Mouse (Mus musculus): ENCODE measurements around the gene Abcg1. TPM values are rescaled to one million over a fixed set of nuclear protein-coding genes. Genes with fewer than 3 reads are reported as not detected.

The Abcg1 gene
- polyA plus RNA-seq, 1 experiment from 2014 or later = 3.4 TPM

GRCm38 (mm10) chr17:31069121-31069520 is 11.6 kb downstream of the Abcg1 start:
- Histone ChIP-seq H3K27ac (ENCODE audit: low read depth, low read length) (no peak overlapping the region), H3K4me1 (replicated peaks; ENCODE audit: control insufficient read depth, insufficient read depth, low read length) (peaks cover 7% of the 10 kb centered on the region; the same call in 1 of the 2 replicates), H3K4me2 (replicated peaks; ENCODE audit: low read depth) (no peak overlapping the region), H3K9ac (ENCODE audit: low read depth, low read length) (no peak overlapping the region), H3K27me3 (replicated peaks; ENCODE audit: control insufficient read depth, insufficient read depth, low read length) (no peaks in the 10 kb centered on the region), H3K36me3 (ENCODE audit: control insufficient read depth, insufficient read depth) (peaks cover 3% of the 10 kb centered on the region; the same call in 1 of the 2 replicates), H3K9me3 (ENCODE audit: control insufficient read depth) (no peaks in the 10 kb centered on the region), H3K4me3 (ENCODE audit: low read depth, low read length) (no peak overlapping the region)
- ATAC-seq = no peak
- 84% methylated on average over 6 of the region's 6 CpGs for WGBS
- TF ChIP-seq CTCF (IDR thresholded peaks at IDR 0.05; ENCODE audit: low read depth) = no peak

DNA sequence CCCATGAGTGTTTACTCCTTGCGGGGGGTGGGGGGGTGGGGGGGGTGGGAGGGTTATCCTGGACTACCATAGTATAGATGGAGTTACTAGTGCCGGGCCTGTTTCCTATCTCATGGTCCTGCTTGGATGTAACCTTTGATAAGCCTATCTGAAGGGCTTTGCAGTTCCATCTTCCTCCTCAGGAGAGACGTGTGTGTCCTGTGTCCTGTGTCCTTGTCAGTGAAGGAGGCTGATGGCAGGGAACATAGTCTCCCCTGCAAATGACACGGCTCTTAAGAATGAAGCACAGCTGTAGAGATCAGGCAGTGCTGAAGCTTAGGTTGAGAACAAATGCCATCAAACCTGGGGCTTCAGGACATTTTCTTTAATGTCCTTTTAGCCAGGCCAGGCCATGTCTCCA is 12.4 kb downstream of the Abcg1 start:
- H3K27ac ChIP-seq (ENCODE audit: low read depth, low read length) = no peak overlapping the region
- no peaks in the 10 kb centered on the region for H3K27me3 ChIP-seq (replicated peaks; ENCODE audit: control insufficient read depth, insufficient read depth, low read length)
- no peak overlapping the region for H3K4me3 ChIP-seq (ENCODE audit: low read depth, low read length)
- H3K36me3 ChIP-seq (ENCODE audit: control insufficient read depth, insufficient read depth) = no peaks in the 10 kb centered on the region
- no peak overlapping the region for H3K9ac ChIP-seq (ENCODE audit: low read depth, low read length)
- H3K9me3 ChIP-seq (ENCODE audit: control insufficient read depth) = no peaks in the 10 kb centered on the region
- WGBS = 80% methylated on average over 4 of the region's 4 CpGs
- H3K4me2 ChIP-seq (replicated peaks; ENCODE audit: low read depth) = no peak overlapping the region
- ATAC-seq = no peak
- TF ChIP-seq CTCF (IDR thresholded peaks at IDR 0.05; ENCODE audit: low read depth) = no peak
- peaks cover 10% of the 10 kb centered on the region; the same call in 1 of the 2 replicates for H3K4me1 ChIP-seq (replicated peaks; ENCODE audit: control insufficient read depth, insufficient read depth, low read length)

GRCm38 (mm10) chr17:31070403-31071185 is 13.1 kb downstream of the Abcg1 start:
- no peaks in the 10 kb centered on the region for H3K9me3 ChIP-seq (ENCODE audit: control insufficient read depth)
- no peak for TF ChIP-seq CTCF (IDR thresholded peaks at IDR 0.05; ENCODE audit: low read depth)
- no peak overlapping the region for H3K4me2 ChIP-seq (replicated peaks; ENCODE audit: low read depth)
- no peak overlapping the region for H3K27ac ChIP-seq (ENCODE audit: low read depth, low read length)
- H3K9ac ChIP-seq (ENCODE audit: low read depth, low read length) = no peak overlapping the region
- no peaks in the 10 kb centered on the region for H3K36me3 ChIP-seq (ENCODE audit: control insufficient read depth, insufficient read depth)
- H3K4me1 ChIP-seq (replicated peaks; ENCODE audit: control insufficient read depth, insufficient read depth, low read length) = peaks cover 10% of the 10 kb centered on the region; the same call in 1 of the 2 replicates
- no peaks in the 10 kb centered on the region for H3K27me3 ChIP-seq (replicated peaks; ENCODE audit: control insufficient read depth, insufficient read depth, low read length)
- WGBS = 62% methylated on average over 6 of the region's 6 CpGs
- no peak for ATAC-seq
- no peak overlapping the region for H3K4me3 ChIP-seq (ENCODE audit: low read depth, low read length)

DNA sequence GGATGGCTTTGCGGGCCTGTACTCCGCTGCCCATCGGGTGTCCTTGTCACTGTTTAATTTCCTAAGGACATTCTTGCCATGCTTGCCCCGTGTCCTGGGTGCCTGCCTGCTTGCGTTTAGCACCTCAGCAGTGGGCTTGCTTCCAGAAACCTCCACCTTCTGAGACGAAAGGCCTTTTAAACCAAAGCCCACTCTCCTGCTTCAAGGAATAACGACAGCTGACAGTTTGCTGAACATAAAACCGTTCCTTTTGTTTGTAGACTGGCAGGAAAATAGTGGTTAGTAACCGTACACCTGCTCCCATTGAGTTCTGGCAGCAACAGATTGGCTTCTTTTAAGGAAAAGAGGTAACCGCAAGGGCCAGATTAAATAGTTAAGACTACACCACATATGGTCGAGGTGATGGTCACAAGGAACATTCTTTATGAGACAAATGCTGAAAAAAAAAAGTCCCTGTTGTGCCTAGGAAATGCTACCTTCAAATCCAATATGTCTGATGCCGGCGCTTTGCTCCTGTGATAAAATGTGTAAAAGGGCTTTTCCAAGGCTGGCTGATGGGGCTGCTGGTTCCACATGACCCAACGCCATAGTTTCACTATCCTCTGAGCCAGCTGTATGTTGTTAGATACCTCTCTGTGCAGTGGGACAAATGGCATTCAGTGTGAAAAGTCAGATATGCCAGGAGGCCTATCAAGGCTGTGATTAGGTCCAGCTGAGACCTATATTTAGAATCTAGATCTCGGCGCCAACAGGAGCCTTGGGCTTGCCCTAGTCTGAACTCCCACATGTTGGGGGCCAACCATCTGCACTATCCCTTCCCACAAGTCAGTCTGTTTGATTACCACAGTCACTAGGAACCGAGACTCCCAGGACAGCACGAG is 14.2 kb downstream of the Abcg1 start:
- TF ChIP-seq CTCF (IDR thresholded peaks at IDR 0.05; ENCODE audit: low read depth) = no peak
- Histone ChIP-seq H3K9me3 (ENCODE audit: control insufficient read depth) (no peaks in the 10 kb centered on the region), H3K9ac (ENCODE audit: low read depth, low read length) (no peak overlapping the region), H3K4me3 (ENCODE audit: low read depth, low read length) (no peak overlapping the region), H3K4me2 (replicated peaks; ENCODE audit: low read depth) (no peak overlapping the region), H3K27ac (ENCODE audit: low read depth, low read length) (no peak overlapping the region; the same call in 1 of the 2 replicates), H3K36me3 (ENCODE audit: control insufficient read depth, insufficient read depth) (no peaks in the 10 kb centered on the region), H3K27me3 (replicated peaks; ENCODE audit: control insufficient read depth, insufficient read depth, low read length) (no peaks in the 10 kb centered on the region), H3K4me1 (replicated peaks; ENCODE audit: control insufficient read depth, insufficient read depth, low read length) (peaks cover 10% of the 10 kb centered on the region; the same call in 1 of the 2 replicates)
- 73% methylated on average over 18 of the region's 18 CpGs for WGBS
- no peak for ATAC-seq

- peak overlapping the region; percentile 67 for H3K4me2 ChIP-seq (replicated peaks; ENCODE audit: low read depth)
- no peak for ATAC-seq
- H3K4me1 ChIP-seq (replicated peaks; ENCODE audit: control insufficient read depth, insufficient read depth, low read length) = peaks cover 10% of the 10 kb centered on the region; the same call in 1 of the 2 replicates
- H3K4me3 ChIP-seq (ENCODE audit: low read depth, low read length) = no peak overlapping the region
- TF ChIP-seq CTCF (IDR thresholded peaks at IDR 0.05; ENCODE audit: low read depth) = no peak
- no peaks in the 10 kb centered on the region for H3K36me3 ChIP-seq (ENCODE audit: control insufficient read depth, insufficient read depth)
- WGBS = 78% methylated on average over 4 of the region's 4 CpGs
- H3K9me3 ChIP-seq (ENCODE audit: control insufficient read depth) = no peaks in the 10 kb centered on the region
- H3K27ac ChIP-seq (ENCODE audit: low read depth, low read length) = 0 out of 2 replicates have a peak overlapping the region, but pooled peaks have one; percentile 37
- no peak overlapping the region for H3K9ac ChIP-seq (ENCODE audit: low read depth, low read length)
- H3K27me3 ChIP-seq (replicated peaks; ENCODE audit: control insufficient read depth, insufficient read depth, low read length) = no peaks in the 10 kb centered on the region
These were observed 15.4 kb downstream of the Abcg1 start for GRCm38 (mm10) chr17:31072872-31073271.

Data from intestine, postnatal 0 days (tissue).